Mouse (Mus musculus) G1E (cell line): ENCODE measurements around the gene Slc16a12. TPM values are rescaled to one million over a fixed set of nuclear protein-coding genes. Genes with fewer than 3 reads are reported as not detected.

ENCODE experiments used
- ATAC-seq: 2 replicates; pipeline ENCODE4 v1.8.0; 2016; ENCODE audit warnings: mild to moderate bottlenecking; ENCODE audit not compliant: insufficient number of reproducible peaks, poor library complexity, low FRiP score, severe bottlenecking; ENCODE audit errors: extremely low read depth
- DNase-seq: peaks from one replicate; pipeline ENCODE4 v3.0.0; 2012; ENCODE audit warnings: low spot score
- H3K27me3 ChIP-seq: 2 replicates; pipeline ENCODE4 v1.6.1; 2012; ENCODE audit warnings: mild to moderate bottlenecking, low read length, inconsistent platforms; ENCODE audit not compliant: insufficient read depth
- H3K36me3 ChIP-seq: replicated peaks from 2 replicates; pipeline ENCODE3; 2012; ENCODE audit warnings: mild to moderate bottlenecking, inconsistent platforms
- H3K4me1 ChIP-seq: 2 replicates; pipeline ENCODE4 v1.6.1; 2012; ENCODE audit warnings: low read depth, low read length, inconsistent platforms, mixed read lengths; ENCODE audit not compliant: insufficient read depth
- H3K4me3 ChIP-seq: 2 replicates; pipeline ENCODE4 v1.5.1; 2012; ENCODE audit warnings: low read depth, mild to moderate bottlenecking, inconsistent platforms, low read length, moderate library complexity, mixed read lengths
- H3K9me3 ChIP-seq: replicated peaks from 2 replicates; pipeline ENCODE4 v1.6.1; 2012; ENCODE audit warnings: inconsistent platforms
- CTCF ChIP-seq: IDR thresholded peaks from 2 replicates; pipeline ENCODE4 v1.5.1; 2012; ENCODE audit warnings: low read depth, low read length, inconsistent platforms, mixed read lengths
- GATA1 ChIP-seq: IDR thresholded peaks from 2 replicates; pipeline ENCODE4 v1.6.1; 2012; ENCODE audit warnings: borderline replicate concordance, low read length, inconsistent platforms, mixed read lengths
- GATA2 ChIP-seq: IDR thresholded peaks from 2 replicates; pipeline ENCODE4 v1.6.1; 2012; ENCODE audit warnings: low read depth, low read length, inconsistent platforms, borderline replicate concordance
- POLR2AphosphoS5 ChIP-seq: IDR thresholded peaks from 2 replicates; pipeline ENCODE4 v1.6.1; 2012; ENCODE audit warnings: low read depth, low read length, inconsistent platforms; ENCODE audit not compliant: insufficient replicate concordance
- TAL1 ChIP-seq: conservative IDR thresholded peaks from 2 replicates; pipeline ENCODE4 v1.6.1; 2012; ENCODE audit warnings: low read depth, low read length, inconsistent platforms, mixed read lengths
- polyA plus RNA-seq: library from polyadenylated mRNA; stranded (reverse); fragments of >175 nt; gene quantifications from 2 replicates; pipeline ENCODE4 v1.2.3, GENCODE M21; 2012
- total RNA-seq, 2 experiments: library from RNA; stranded (forward) in 1 of 2; stranded (reverse) in 1 of 2; fragments of 200-1000 nt in 1 of 2; fragments of >200 nt in 1 of 2; fragmentation: Nextera tagmentation in 1 of 2; gene quantifications; 2 replicates each; pipeline ENCODE4 v1.2.3; 2014 to 2017

The Slc16a12 gene
- total and polyA plus RNA-seq, 3 experiments = 0.11 TPM; not detected in 2

DNA sequence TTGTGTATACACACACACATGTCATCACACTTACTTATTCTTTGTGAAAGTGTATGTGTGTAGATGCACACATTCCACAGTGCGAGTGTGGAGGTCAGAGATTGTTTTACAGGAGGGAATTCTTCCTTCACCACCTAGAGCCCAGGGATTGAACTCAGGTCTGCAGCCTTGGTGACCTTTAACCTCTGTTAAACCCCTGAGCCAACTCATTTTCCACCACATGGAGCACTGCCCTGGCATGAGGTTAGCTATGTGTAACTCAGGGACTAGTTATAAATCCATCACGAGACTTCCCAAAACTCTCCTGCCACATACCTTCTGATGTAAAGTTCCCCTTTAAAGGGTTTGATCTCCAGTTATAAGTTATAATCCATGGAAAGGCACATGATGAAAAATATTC, 38.9 kb downstream of the Slc16a12 start:
- ATAC-seq (no peak), DNase-seq (no peak)
- Histone ChIP-seq H3K4me1 (no peaks in the 10 kb centered on the region), H3K36me3 (no peaks in the 10 kb centered on the region), H3K9me3 (no peaks in the 10 kb centered on the region), H3K27me3 (peaks cover 7% of the 10 kb centered on the region; the same call in 1 of the 2 replicates), H3K4me3 (no peak overlapping the region)
- TF ChIP-seq CTCF (no peak), TAL1 (no peak), GATA2 (no peak), POLR2AphosphoS5 (no peak), GATA1 (no peak)

DNA sequence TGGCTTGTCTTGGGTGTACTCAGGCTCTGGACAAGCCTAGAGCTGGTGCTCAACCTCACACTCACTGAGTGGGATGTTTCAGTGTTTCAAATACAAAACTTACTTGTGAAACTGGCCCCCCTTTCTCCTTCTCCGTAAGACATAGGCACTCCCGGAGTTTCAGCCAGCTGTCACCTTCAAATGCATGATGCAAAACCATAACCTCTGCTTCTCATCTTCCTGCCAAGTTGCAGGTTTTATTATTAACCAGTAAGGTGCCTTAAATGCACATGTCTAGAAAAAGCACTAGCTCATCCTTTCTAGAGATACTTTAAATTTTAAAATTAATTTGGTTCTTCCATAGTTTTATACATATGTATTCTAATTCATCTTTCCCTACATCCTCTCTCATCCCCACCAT, 39.5 kb downstream of the Slc16a12 start:
- Histone ChIP-seq H3K9me3 (no peaks in the 10 kb centered on the region), H3K4me1 (no peaks in the 10 kb centered on the region), H3K36me3 (no peaks in the 10 kb centered on the region), H3K4me3 (no peak overlapping the region), H3K27me3 (peaks cover 7% of the 10 kb centered on the region; the same call in 1 of the 2 replicates)
- no peak for DNase-seq
- TF ChIP-seq POLR2AphosphoS5 (no peak), CTCF (no peak), GATA2 (no peak)
- ATAC-seq = no peak

DNA sequence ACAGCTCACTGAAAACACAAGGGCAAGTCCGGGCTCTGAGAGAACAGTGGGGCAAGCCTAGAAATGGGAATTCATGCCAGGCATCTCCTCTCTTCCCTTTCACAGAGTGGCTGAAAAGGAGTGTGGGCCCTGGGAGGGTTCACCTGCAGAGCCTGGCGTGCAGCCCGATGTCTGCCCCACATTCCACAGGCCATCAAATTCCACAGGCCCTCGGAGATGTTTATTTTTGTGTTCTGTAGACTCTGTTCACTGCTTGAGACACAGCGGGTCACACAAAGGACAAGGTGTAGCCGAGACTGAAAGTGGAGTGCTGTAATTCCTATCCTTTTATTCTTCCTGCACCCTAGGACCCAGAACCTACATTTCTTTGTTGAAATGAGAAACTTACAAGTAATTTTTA, 40.8 kb downstream of the Slc16a12 start:
- Histone ChIP-seq H3K4me1 (no peaks in the 10 kb centered on the region), H3K36me3 (no peaks in the 10 kb centered on the region), H3K9me3 (no peaks in the 10 kb centered on the region), H3K4me3 (no peak overlapping the region), H3K27me3 (peaks cover 7% of the 10 kb centered on the region; the same call in 1 of the 2 replicates)
- ATAC-seq (no peak), DNase-seq (no peak)
- no peak for TF ChIP-seq GATA2
- TF ChIP-seq POLR2AphosphoS5 = no peak
- no peak for TF ChIP-seq CTCF
- TF ChIP-seq TAL1 = no peak
- TF ChIP-seq GATA1 = no peak

DNA sequence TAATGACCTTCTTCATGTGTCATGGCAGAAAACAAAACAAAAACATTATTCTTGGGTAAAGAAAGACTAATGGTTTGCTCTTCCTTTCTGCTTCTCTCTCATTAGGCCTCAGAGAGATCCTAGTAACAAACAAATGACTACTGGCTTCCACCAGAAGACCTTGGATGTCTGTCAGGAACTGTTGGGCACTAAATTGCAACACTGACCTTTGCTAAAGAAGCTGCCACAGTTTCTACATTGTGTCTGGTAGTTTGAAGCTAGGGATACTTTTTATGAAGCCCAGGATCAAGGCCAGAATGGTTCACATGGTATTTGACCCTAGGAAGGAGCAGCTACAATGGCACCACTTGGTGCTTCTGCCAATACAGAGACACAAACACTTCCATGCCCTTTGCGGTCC, 41.9 kb downstream of the Slc16a12 start:
- Histone ChIP-seq H3K4me3 (no peak overlapping the region), H3K9me3 (no peaks in the 10 kb centered on the region), H3K4me1 (no peaks in the 10 kb centered on the region), H3K27me3 (peaks cover 7% of the 10 kb centered on the region), H3K36me3 (no peaks in the 10 kb centered on the region)
- ATAC-seq = no peak
- DNase-seq = no peak
- TF ChIP-seq CTCF (no peak), GATA1 (no peak), POLR2AphosphoS5 (no peak), TAL1 (no peak), GATA2 (no peak)

DNA sequence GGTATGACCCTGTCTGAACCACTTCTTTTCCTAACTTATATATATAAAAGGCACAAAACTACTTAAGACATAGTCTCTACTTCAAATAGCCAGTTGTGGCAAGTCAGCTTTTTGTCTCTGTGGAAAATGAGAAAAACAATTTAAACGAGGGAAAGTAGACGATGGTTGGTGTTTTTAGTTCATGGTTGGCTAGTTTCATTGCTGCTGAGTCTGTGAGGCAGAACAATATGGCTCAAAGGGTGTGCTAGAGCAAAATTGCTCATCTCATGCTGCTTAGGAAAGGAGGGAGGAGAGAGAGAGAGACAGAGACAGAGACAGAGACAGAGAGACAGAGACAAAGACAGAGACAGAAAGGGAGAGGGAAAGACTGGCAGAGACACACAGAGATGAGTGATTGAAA, 47.8 kb downstream of the Slc16a12 start:
- TF ChIP-seq POLR2AphosphoS5 = no peak
- no peak for TF ChIP-seq GATA1
- no peak for TF ChIP-seq CTCF
- no peak for TF ChIP-seq GATA2
- TF ChIP-seq TAL1 = no peak
- no peaks in the 10 kb centered on the region for H3K36me3 ChIP-seq
- H3K4me3 ChIP-seq = no peak overlapping the region
- H3K27me3 ChIP-seq = no peaks in the 10 kb centered on the region; the same call in 1 of the 2 replicates
- ATAC-seq (no peak), DNase-seq (no peak)
- no peaks in the 10 kb centered on the region for H3K4me1 ChIP-seq
- H3K9me3 ChIP-seq = no peaks in the 10 kb centered on the region

DNA sequence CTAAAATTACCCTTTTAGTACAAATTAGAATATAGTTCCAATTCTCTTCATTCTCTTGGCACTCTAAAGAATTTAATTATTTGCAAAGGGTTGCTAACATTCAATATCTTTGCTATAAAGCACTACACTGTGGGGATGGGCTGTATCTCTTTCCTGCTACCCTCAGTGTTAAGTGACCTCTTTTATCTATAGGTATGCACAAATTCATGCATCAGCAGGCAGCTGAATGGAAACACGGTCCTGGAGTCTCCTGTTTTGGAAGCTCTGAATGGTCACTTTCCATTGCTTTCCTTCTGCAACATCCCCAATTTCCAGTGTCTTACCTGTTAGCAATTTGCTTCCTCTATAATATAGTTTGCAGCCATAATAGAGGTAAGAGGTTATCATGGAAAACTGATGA, 48.2 kb downstream of the Slc16a12 start:
- no peaks in the 10 kb centered on the region; the same call in 1 of the 2 replicates for H3K27me3 ChIP-seq
- ATAC-seq (no peak), DNase-seq (no peak)
- H3K4me1 ChIP-seq = no peaks in the 10 kb centered on the region
- no peak overlapping the region for H3K4me3 ChIP-seq
- TF ChIP-seq POLR2AphosphoS5 = no peak
- TF ChIP-seq GATA1 = no peak
- no peak for TF ChIP-seq CTCF
- TF ChIP-seq GATA2 = no peak
- no peaks in the 10 kb centered on the region for H3K36me3 ChIP-seq
- no peaks in the 10 kb centered on the region for H3K9me3 ChIP-seq
